Mouse (Mus musculus) megakaryocyte progenitor cell, adult 5-6 weeks (primary cell): ENCODE results near the gene Gm5751. TPM values are rescaled to one million over a fixed set of nuclear protein-coding genes. Genes with fewer than 3 reads are reported as not detected.
"Not testable (repeated sequence)": the region's sequence is repeated elsewhere in the genome, so short reads cannot be mapped to it uniquely, and the experiment has no call there.

Source experiments
- ATAC-seq: replicated peaks from 2 replicates; pipeline ENCODE4 v1.8.0; 2016; ENCODE audit warnings: mild to moderate bottlenecking, moderate TSS enrichment, inconsistent platforms; ENCODE audit not compliant: poor library complexity
- total RNA-seq, 2 experiments: library from RNA; stranded (forward) in 1 of 2; stranded (reverse) in 1 of 2; fragments of 157-497, 149-512 nt in 1 of 2; fragments of 200-1000 nt in 1 of 2; gene quantifications; 2 replicates each; pipeline versions ENCODE4 v1.2.3 to v1.2.4; 2015 to 2017

Gm5751 gene
- total RNA-seq (2015) (not detected in 2 replicates), total RNA-seq (2017) (not detected in 2 replicates)

DNA sequence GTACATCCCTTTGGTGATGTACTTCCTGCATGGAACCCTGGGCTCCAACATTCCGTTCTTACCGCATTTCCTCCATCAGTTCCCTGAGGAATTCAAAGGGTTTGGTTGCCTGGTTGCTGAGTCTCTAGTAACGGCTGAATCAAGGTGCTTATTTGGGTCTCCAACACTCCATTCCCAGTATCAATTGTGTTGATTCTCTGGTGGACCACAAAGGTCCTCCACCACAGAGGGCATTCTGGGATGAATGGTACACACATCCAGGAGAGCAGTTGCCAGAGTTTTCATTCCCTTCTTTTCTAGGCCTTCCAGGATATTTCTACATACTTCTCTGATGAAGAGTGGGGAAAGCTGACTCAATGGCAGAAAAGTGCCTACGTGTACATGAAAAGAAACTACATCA is at the start of gene Gm5751:
Gm5751 (plus strand) TSS at position 301 of the 400 bp plus-strand sequence.
- not testable (repeated sequence) for ATAC-seq

DNA sequence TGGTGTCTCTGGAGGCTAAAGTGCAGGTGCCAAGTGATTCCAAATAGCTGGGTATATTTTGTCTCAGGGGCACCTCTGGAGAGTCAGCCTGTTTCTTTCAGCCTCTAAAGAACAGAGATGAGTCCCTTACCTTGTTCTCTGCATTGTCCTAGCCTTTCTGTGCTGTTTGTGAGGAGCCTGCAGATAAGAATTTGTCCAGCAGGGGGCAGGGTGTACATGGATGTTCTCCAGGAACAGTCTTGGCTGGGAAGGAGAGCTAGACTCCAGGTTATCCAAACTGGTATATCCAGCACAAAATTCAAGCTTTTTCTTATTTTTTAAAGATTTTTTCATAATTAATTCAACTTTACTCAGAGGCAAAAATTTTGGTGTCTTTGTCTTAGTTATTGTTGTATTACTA is 42.0 kb upstream of the Gm5751 start:
- no peak for ATAC-seq

DNA sequence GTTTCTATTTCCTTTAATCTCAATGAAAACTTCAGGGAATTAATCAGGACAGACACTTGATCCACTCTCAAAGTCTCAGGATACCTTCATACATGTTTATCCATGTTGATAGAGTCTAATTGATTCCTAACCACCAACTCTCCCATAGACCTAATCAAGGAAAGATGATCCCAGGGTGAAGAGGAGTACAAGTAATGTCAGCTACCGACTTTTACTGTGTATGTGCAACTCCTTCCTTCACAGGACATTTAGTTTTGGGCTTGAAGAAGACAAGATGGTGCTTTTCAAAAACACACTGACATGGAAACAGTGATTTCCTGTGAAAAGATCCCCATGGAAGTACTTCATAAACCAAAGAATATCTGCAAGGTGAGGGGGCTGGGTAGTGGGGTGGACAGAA is 30.4 kb upstream of the Gm5751 start, which contains the start of gene Gm6592:
Gm6592 (plus strand) TSS at position 301 of the 400 bp plus-strand sequence.
- ATAC-seq = no peak

DNA sequence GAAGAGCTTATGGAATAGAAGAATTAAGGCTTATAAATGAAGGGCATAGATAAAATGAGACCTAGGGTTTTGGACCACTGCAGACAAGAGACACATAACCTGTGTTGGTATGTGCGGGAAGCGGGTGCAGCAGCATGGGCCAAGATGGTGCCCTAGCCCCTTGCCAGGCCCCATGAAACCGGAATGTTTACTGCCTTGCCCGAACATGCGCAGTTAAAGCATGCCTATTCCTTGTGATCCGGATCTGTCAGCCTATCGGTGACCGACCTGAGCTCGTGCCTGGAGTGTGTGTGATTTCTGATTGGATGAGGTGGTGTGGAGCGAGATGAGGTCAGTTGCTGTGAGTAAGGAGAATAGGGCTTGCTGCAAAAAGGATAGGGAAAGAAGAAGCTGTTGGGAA is 21.6 kb upstream of the Gm5751 start:
- no peak for ATAC-seq

DNA sequence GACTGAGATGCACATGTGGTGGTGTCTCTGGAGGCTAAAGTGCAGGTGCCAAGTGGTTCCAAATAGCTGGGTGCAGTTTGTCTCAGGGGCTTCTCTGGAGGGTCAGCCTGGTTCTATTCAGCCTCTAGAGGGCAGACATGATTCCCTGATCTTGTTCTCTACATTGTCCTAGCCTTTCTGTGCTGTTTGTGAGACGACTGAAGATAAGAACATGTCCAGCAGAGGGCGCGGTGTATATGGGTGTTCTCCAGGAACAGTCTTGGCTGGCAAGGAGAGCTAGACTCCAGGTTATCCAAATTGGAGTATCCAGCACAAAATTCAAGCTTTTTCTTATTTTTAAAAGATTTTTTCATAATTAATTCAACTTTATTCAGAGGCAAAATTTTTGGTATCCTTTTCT is 9.7 kb upstream of the Gm5751 start:
- ATAC-seq = peak; percentile 90

DNA sequence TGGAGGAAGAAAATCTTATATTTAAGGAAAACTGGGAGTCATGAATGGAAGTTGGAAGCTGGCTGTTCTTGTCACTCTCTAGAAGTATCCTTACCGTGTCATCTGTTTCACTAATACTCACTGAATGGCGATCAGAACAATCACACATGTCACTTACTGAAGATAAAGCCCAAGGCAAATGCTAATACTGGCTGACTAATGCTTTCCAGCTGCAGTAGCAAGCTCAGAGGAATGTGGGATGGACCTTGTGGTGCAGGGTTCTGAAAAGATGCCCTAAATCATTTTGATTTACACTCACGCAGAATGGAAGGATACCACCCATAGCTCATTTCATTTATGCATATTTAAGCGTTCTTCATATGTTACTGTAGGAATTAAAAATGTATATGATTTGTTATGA is 10.3 kb downstream of the Gm5751 start:
- no peak for ATAC-seq

DNA sequence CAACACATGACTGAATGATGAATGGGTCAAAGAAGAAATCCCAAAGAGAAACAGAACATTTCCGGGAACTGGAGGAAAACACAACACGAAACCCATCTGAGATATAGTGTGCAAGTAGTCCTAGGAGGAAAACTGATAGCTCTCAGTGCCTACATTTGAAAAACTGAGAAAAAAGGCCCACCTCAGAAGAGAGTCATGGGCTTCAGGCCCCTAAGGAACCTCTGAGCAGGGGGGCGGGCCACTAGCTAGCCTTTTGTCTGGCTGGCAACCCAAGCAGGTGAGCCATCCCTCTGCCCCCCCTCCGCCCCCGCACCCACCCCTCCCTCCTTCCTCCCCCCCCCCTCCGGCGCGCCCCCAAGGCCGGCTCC is 17.9 kb downstream of the Gm5751 start:
- ATAC-seq = no peak

DNA sequence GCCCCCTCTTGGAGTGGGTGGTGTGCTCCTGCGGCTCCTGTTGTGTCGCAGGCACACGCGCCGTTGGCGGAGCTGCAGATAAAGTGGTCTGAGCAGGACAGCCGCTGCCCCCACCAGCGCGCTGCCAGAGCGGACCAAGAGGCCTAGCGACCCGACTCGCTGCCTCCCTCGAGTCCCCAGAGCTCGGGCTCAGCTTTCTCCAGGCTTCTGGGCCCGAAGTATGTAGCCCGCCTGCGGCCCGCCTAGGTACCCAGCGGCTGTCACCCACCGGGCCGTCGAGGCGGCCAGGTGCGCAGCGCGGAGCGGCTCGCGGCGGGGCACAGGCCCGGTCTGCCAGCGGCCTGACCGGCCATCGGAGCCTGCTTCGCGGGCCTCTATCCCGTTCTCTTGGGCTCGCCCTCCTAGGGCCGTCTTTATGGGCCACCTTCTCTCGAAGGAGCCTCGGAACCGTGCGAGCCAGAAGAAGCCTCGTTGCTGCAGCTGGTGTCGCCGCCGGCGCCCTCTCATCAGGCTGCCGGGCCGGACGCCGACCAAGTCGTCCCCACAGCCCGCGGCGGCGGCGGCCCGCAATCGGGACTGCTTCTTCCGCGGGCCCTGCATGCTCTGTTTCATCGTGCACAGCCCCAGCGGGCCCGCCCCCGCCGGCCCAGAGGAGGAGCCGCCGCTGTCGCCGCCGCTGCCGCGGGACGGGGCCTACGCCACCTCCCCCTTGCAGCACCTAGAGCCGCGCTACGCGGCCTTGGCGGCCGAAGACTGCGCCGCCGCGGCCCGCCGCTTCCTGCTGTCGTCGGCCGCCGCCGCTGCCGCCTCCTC is 18.5 kb downstream of the Gm5751 start, which contains the start of gene B630019K06Rik:
B630019K06Rik (plus strand) TSS at position 40 of the 813 bp plus-strand sequence.
- ATAC-seq = peak; percentile 88

DNA sequence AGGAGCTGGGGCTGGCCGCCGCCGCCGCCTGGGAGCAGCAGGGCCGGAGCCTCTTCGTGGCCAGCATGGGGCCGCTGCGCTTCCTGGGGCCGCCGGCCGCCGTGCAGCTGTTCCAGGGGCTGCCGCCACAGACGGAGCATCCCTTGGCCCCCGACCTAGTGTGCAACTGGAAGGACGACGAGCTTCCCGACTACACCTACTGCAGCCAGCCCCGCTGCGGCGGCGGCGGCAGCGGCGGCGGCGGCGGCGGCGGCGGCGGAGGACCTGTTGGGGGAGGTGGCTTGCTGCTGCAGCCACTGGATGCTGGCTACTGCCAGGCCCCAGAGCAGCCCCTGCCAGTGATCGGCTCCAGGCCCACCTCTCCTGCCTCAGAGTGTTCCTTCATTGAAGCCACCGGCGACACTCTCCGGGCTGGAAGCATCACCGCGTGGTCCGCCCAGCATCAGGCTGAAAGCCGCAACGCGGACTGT is 19.2 kb downstream of the Gm5751 start:
- ATAC-seq = 0 out of 2 replicates have a peak, but pooled peaks have one; percentile 27

DNA sequence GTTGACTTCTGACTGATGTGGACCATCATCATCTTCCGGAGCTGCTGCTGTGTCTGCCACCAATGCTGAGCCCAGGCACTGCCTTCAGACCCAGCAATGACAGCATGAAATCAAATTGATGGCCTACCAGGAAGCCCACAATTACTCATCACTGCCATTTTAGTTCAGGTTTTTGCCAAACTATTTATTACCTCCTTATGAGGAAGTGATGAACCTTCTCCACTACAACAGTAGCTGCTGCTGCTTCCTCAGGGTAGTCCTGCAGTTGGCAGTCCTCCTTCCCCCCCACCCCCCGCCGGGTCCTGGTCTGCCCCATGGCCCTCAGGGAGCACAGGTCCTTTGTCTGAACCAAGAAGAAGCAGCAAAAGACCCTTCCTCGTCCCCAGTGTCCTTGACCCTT is 26.8 kb downstream of the Gm5751 start:
- ATAC-seq = peak; percentile 50

DNA sequence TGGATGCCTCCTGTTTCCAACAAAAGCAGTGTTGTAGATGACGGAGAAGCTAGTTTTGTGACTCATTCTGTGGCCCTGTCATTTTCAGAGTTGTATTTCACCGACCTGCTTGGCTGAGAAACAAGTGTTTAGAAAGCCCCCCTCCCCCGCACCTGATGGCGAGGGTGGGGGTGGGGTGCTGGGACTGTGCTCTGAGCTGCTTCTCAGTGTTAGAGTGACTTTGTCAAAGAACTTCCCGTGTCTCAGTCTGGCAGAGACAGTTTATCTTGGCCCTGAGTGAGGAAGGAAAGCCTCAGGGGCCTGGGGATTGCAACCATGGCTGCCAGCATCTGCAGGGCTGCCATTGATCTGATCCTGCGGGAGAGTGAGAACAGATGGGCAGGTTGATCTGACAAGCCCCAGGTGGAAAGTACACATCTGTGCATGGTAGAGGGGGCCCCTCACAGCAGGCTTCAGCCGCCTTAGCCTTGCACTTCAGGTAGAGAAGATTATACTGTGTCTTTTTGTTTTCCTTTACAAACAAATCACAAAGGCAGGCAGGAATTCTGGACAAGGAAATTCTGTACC is 27.9 kb downstream of the Gm5751 start:
- ATAC-seq = no peak

DNA sequence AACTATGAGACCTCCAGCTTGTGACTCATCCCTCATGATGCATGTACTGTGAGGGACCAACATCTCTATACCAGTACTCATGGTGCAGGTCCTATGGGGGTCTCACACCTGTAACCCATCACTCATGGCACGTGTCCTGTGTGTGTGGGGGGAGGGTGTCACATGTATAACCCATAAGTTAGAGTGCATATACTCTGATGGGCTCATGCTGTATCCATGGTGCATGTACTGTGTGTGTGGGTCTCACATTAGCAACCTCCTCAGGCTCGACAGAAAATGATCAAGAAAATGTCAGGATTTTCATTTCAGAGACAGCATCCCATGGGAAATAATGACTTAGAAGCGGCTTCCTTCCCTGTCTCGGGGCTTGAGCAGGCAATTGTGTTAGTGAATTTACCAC is 47.0 kb downstream of the Gm5751 start:
- ATAC-seq = no peak

DNA sequence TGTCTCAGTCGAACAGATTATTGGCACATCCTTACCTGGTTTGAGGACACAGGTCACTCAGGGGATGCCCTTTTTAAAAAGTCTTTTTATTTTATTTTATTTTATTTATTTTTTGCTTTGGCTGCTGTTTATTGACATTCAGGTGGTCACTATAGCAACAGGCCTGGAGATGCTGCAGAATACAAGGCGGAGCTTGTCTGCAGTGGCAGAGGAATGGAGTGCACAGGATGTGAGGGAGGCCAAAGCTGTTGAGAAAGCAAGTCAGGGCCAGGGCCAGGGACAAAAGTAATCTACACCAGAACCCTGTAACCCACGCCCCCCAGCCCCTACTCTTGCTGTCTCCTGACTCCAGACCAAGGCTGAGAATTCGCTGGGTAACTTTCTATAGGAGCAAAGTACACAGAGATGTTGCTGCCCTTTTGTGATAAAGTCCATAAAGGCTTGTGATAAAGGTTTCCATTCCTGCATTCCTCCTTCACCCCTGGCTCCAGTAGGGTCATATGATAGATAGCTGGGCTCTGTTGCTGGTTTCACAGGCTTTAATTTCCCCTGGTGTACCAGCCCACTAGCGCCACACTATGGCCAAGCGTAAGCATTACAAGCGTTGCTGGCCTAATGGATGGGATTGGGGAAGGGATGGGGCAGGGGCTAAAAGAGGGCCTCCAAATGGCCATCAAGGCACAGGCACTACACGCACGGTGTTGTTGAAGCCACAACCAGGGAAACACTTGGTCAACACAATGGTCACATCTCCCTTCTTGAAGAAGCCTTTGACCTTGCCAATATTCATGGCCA is 48.0 kb downstream of the Gm5751 start:
- ATAC-seq = peak; percentile 68

DNA sequence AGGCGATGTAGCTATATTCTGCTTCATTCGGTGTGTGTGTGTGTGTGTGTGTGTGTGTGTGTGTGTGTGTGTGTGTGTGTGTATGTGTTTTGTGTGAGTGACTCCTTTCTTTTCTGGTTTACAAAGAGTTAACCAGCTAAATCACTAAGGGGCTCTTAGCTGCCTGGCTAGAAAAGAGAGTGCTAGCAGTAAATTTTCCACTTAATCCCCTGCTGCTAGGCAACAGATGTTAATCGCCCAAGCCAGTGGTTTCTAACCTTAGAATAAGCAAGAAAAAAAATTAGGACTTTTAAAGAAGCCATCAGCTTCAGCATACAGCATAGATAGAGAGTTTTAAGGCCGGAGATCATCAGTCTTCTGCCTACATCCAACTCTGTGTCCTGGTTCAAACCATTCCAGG is 53.3 kb downstream of the Gm5751 start:
- ATAC-seq = no peak

Other genes with a start within 250 kb of the Gm5751 start
- gene Ssxb8, start 183.4 kb upstream of the Gm5751 start, total RNA-seq (2015) = not detected in 2 replicates
- not detected in 2 replicates for gene Ssxb8, start 183.4 kb upstream of the Gm5751 start, total RNA-seq (2017)
- gene Ssx9, start 125.8 kb upstream of the Gm5751 start, total RNA-seq (2015) = not detected in 2 replicates
- not detected in 2 replicates for gene Ssx9, start 125.8 kb upstream of the Gm5751 start, total RNA-seq (2017)
- not detected in 2 replicates for gene Ssxb5, start 70.6 kb upstream of the Gm5751 start, total RNA-seq (2015)
- gene Ssxb5, start 70.6 kb upstream of the Gm5751 start, total RNA-seq (2017) = not detected in 2 replicates
- gene Gm6592, start 30.3 kb upstream of the Gm5751 start, total RNA-seq (2015) = not detected in 2 replicates
- gene Gm6592, start 30.3 kb upstream of the Gm5751 start, total RNA-seq (2017) = not detected in 2 replicates
- 0.79 and 1.3 TPM in 2 replicates for gene B630019K06Rik, start 18.1 kb downstream of the Gm5751 start, total RNA-seq (2015)
- 0.64 and 0.75 TPM in 2 replicates for gene B630019K06Rik, start 18.1 kb downstream of the Gm5751 start, total RNA-seq (2017)
- not detected in 2 replicates for gene Fthl17b, start 88.7 kb downstream of the Gm5751 start, total RNA-seq (2015)
- gene Fthl17b, start 88.7 kb downstream of the Gm5751 start, total RNA-seq (2017) = not detected in 2 replicates
- gene Fthl17c, start 102.3 kb downstream of the Gm5751 start, total RNA-seq (2015) = not detected in 2 replicates
- not detected in 2 replicates for gene Fthl17c, start 102.3 kb downstream of the Gm5751 start, total RNA-seq (2017)
- gene Fthl17d, start 112.5 kb downstream of the Gm5751 start, total RNA-seq (2015) = not detected in 2 replicates
- not detected in 2 replicates for gene Fthl17d, start 112.5 kb downstream of the Gm5751 start, total RNA-seq (2017)
- not detected in 2 replicates for gene Fthl17e, start 159.2 kb downstream of the Gm5751 start, total RNA-seq (2015)
- gene Fthl17e, start 159.2 kb downstream of the Gm5751 start, total RNA-seq (2017) = not detected in 2 replicates
- gene Fthl17f, start 188.8 kb downstream of the Gm5751 start, total RNA-seq (2015) = not detected in 2 replicates
- gene Fthl17f, start 188.8 kb downstream of the Gm5751 start, total RNA-seq (2017) = not detected in 2 replicates
- gene 4930402K13Rik, start 230.3 kb downstream of the Gm5751 start, total RNA-seq (2015) = not detected in 2 replicates
- not detected in 2 replicates for gene 4930402K13Rik, start 230.3 kb downstream of the Gm5751 start, total RNA-seq (2017)